Mouse (Mus musculus): Measurements from ENCODE around the gene Nbea.

Gene Nbea

GRCm38 (mm10) chr3:55830226-55830625 lies 353.3 kb downstream of the Nbea start:
- DNase-seq (ENCODE audit: inconsistent ontology term) = no peak

- DNase-seq (ENCODE audit: inconsistent ontology term) = no peak
Measured at GRCm38 (mm10) chr3:55828481-55829256, 354.8 kb downstream of the Nbea start.

GRCm38 (mm10) chr3:55824864-55825263 lies 358.6 kb downstream of the Nbea start:
- DNase-seq (ENCODE audit: inconsistent ontology term) = no peak

GRCm38 (mm10) chr3:55819598-55819997 lies 363.9 kb downstream of the Nbea start:
- DNase-seq (ENCODE audit: inconsistent ontology term) = no peak

GRCm38 (mm10) chr3:55818082-55818481 lies 365.4 kb downstream of the Nbea start:
- DNase-seq (ENCODE audit: inconsistent ontology term) = no peak

- DNase-seq (ENCODE audit: inconsistent ontology term) = no peak
Measured at GRCm38 (mm10) chr3:55816638-55817375, 366.7 kb downstream of the Nbea start.

- no peak for DNase-seq (ENCODE audit: inconsistent ontology term)
Measured at GRCm38 (mm10) chr3:55816096-55816495, 367.4 kb downstream of the Nbea start.

- DNase-seq (ENCODE audit: inconsistent ontology term) = no peak
Measured at GRCm38 (mm10) chr3:55814993-55815625, 368.4 kb downstream of the Nbea start.

GRCm38 (mm10) chr3:55794768-55795167 lies 388.7 kb downstream of the Nbea start:
- DNase-seq (ENCODE audit: inconsistent ontology term) = no peak

- peak; percentile 27 for DNase-seq (ENCODE audit: inconsistent ontology term)
Measured at GRCm38 (mm10) chr3:55793842-55794575, 389.5 kb downstream of the Nbea start.

- no peak for DNase-seq (ENCODE audit: inconsistent ontology term)
Measured at GRCm38 (mm10) chr3:55792251-55792650, 391.2 kb downstream of the Nbea start.

- no peak for DNase-seq (ENCODE audit: inconsistent ontology term)
Measured at GRCm38 (mm10) chr3:55790609-55791008, 392.9 kb downstream of the Nbea start.

GRCm38 (mm10) chr3:55789856-55790255 lies 393.6 kb downstream of the Nbea start:
- DNase-seq (ENCODE audit: inconsistent ontology term) = no peak

- no peak for DNase-seq (ENCODE audit: inconsistent ontology term)
Measured at GRCm38 (mm10) chr3:55788621-55789201, 394.8 kb downstream of the Nbea start.

- DNase-seq (ENCODE audit: inconsistent ontology term) = no peak
Measured at GRCm38 (mm10) chr3:55788214-55788586, 395.3 kb downstream of the Nbea start.

- peak; percentile 78 for DNase-seq (ENCODE audit: inconsistent ontology term)
Measured at GRCm38 (mm10) chr3:55787487-55788213, 395.9 kb downstream of the Nbea start.

- peak; percentile 75 for DNase-seq (ENCODE audit: inconsistent ontology term)
Measured at GRCm38 (mm10) chr3:55786835-55787486, 396.5 kb downstream of the Nbea start.

- peak; percentile 45 for DNase-seq (ENCODE audit: inconsistent ontology term)
Measured at GRCm38 (mm10) chr3:55785981-55786725, 397.3 kb downstream of the Nbea start.

- DNase-seq (ENCODE audit: inconsistent ontology term) = peak; percentile 51
Measured at GRCm38 (mm10) chr3:55785266-55785980, 398.1 kb downstream of the Nbea start.

Data from Muller cell, postnatal 12 days (primary cell).